Mouse (Mus musculus) Patski (cell line): Measurements from ENCODE around the gene Pdgfa. TPM values are rescaled to one million over a fixed set of nuclear protein-coding genes. Genes with fewer than 3 reads are reported as not detected.

Experiments used
- ATAC-seq: fragments of 100-300 bp; one replicate; pipeline ENCODE4 v1.8.0; 2021
- CTCF ChIA-PET: fragments of 350-600 bp; sonication (Branson Sonifier 250); formaldehyde crosslinking; loops from one replicate; lab custom pipeline; 2022; ENCODE audit warnings: inconsistent platforms; lab: Charles Lee
- POLR2A ChIA-PET: fragments of 350-600 bp; sonication (Branson Sonifier 250); formaldehyde crosslinking; loops from one replicate; lab custom pipeline; 2022; ENCODE audit warnings: antibody characterized with exemption, inconsistent platforms; lab: Charles Lee
- DNase-seq: peaks from one replicate; pipeline ENCODE4 v3.0.0-alpha.2; 2011; ENCODE audit warnings: low read depth, low spot score
- H3K27me3 ChIP-seq: fragments of 371-371 bp; one replicate; pipeline ENCODE4 v1.5.1; 2021
- CTCF ChIP-seq: fragments of 100-300 bp; IDR thresholded peaks from one replicate; pipeline ENCODE4 v1.5.1; 2021
- in situ Hi-C: fragments of 300-500 bp; cut with MboI; formaldehyde crosslinking; loops from 3 replicates; pipeline ENCODE4 v1.11.1; 2018; ENCODE audit warnings: low pct_unique_long_range_greater_than_20kb, mixed read lengths
- polyA plus RNA-seq: library from polyadenylated mRNA; unstranded; gene quantifications from one replicate; pipeline ENCODE4 v1.2.3, GENCODE M21; 2021

Gene Pdgfa
- polyA plus RNA-seq, 1 experiment from 2014 or later = 35.4 TPM

DNA sequence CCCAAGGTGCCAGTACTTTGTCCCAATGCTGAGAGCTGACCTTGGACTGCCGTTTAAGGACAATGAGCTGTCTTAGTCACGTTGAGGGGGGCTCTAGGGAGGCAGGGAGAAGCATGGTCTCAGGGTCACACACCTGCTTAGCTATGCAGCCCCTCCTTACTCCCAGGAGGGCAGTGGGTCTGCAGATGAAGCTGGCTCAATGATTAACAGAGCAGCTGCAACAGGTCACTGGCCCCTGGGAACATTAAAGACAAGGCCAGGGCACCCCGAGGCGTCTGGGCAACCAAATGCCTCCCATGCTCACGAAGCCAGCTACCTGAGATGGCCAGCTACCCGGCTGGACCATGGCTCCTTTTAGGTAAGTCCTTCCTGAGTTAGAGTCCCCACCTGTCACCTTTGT, 23.4 kb upstream of the Pdgfa start:
- no peak for TF ChIP-seq CTCF
- no peak for ATAC-seq
- no peak for DNase-seq
- H3K27me3 ChIP-seq = no peaks in the 10 kb centered on the region
- in situ Hi-C loops = loop anchor here (25.0 kb wide), 1 partner anchor 1233 kb away; the partner anchor contains the start of genes Mepce, Ppp1r35 and Zcwpw1
- CTCF ChIA-PET = interaction anchor here (0.9 to 1.5 kb wide), 2 partner anchors 13 to 121 kb away, joined by 3 to 5 read pairs; no protein-coding TSS in a partner anchor
- POLR2A ChIA-PET = no interaction called here

GRCm38 (mm10) chr5:139017371-139018124, 20.4 kb upstream of the Pdgfa start:
- ATAC-seq = no peak
- in situ Hi-C loops = loop anchor here (25.0 kb wide), 1 partner anchor 1230 kb away; the partner anchor contains the start of genes Mepce, Ppp1r35 and Zcwpw1
- CTCF ChIA-PET = no interaction called here
- H3K27me3 ChIP-seq = no peaks in the 10 kb centered on the region
- DNase-seq = no peak
- no peak for TF ChIP-seq CTCF
- POLR2A ChIA-PET = no interaction called here

DNA sequence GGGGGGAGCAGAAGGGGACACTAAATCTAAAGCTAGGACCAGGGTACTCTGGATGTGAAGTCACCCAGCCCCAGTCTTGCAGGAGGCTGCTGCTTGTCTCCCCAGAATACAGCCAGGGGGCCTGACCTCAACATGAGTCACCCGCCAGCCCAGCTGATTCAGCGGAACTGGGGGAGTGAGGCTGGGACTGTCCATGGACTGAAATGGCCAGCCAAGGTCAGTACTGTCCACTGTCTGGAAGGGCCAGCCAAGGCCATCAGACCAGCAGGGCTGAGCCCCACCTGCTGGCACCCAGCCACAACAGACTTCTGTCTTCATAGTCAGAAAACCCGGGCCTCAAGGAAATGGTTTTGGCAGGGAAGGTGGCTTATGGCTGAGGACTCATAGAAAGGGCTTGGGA, 17.9 kb upstream of the Pdgfa start:
- ATAC-seq (peak; percentile 86), DNase-seq (peak; percentile 99)
- in situ Hi-C loops = loop anchor here (25.0 kb wide), 1 partner anchor 1228 kb away; the partner anchor contains the start of genes Mepce, Ppp1r35 and Zcwpw1
- H3K27me3 ChIP-seq = no peaks in the 10 kb centered on the region
- ChIA-PET POLR2A (interaction anchor here (0.5 to 1.6 kb wide), 4 partner anchors 19 to 383 kb away, joined by 4 to 6 read pairs (median 4); no protein-coding TSS in a partner anchor), CTCF (interaction anchor here (1.1 to 2.7 kb wide), 3 partner anchors 8 to 19 kb away, joined by 3 to 9 read pairs (median 4); partner anchors contain the start of gene Pdgfa)
- TF ChIP-seq CTCF = no peak

DNA sequence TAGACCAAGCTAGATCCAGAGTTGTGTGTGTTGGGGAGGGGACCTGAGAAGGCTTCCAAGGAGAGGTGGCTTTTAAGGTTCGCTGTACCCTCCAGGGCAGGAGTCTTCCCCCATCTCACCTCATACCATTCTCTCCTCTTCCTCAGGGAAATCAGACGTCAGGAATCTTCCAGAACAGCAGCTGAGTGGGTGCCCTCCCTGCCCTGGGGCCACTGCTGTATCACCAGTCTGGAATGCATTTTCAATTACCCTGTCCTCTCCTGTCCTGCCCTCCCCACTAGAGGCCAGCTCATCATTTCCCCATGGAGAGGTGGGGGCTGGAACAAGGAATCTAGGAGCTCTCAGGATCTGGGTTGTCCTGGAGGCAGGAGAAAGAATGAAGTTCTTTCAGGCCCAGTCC, 13.5 kb upstream of the Pdgfa start:
- ChIA-PET POLR2A (interaction anchor here (1.1 to 1.2 kb wide), 2 partner anchors 16 to 140 kb away, joined by 3 read pairs; no protein-coding TSS in a partner anchor), CTCF (interaction anchor here (2.0 to 2.8 kb wide), 2 partner anchors 11 to 74 kb away, joined by 6 to 8 read pairs; no protein-coding TSS in a partner anchor)
- H3K27me3 ChIP-seq = no peaks in the 10 kb centered on the region
- in situ Hi-C loops = loop anchor here (25.0 kb wide), 1 partner anchor 1223 kb away; the partner anchor contains the start of genes Mepce, Ppp1r35 and Zcwpw1
- peak; percentile 57 for ATAC-seq
- DNase-seq = no peak
- no peak for TF ChIP-seq CTCF

DNA sequence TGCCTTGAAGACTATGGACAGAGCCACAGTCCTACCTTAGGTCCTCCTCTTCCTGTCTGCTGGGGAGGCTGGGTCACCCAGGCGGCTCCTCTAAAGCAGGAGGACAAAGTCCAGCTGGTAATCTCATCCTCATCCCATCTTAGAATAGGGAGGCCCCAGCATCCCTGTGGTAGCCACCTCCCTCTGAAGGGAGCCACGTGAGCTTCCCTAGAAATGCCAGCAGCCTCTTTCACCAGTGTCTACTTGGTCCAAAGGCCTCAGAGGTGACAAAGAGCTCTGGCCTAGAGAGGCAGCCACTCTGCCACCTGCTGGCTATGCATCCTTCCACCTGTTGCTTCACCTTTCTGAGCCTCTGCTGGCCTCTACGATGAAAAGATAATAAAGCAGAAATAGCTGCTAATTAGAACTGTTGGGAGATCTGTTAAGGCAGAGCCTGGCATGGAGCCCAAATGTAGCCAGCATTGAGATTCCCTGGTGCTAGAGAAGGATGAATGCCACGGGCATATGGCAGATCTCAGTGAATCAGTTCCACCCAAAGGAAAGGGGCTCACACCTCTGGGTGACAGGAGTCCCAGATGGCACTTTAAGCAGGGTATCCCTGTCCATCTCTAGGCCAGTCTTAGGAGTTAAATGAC, 10.1 kb upstream of the Pdgfa start:
- H3K27me3 ChIP-seq = no peaks in the 10 kb centered on the region
- DNase-seq (no peak), ATAC-seq (no peak)
- ChIA-PET CTCF (interaction anchor here (0.8 to 1.4 kb wide), 3 partner anchors 11 to 161 kb away, joined by 4 to 5 read pairs (median 4); no protein-coding TSS in a partner anchor), POLR2A (no interaction called here)
- TF ChIP-seq CTCF = no peak
- in situ Hi-C loops = loop anchor here (5.0 to 25.0 kb wide), 3 partner anchors 150 to 1220 kb away; partner anchors contain the start of genes Mepce, Ppp1r35 and Zcwpw1

DNA sequence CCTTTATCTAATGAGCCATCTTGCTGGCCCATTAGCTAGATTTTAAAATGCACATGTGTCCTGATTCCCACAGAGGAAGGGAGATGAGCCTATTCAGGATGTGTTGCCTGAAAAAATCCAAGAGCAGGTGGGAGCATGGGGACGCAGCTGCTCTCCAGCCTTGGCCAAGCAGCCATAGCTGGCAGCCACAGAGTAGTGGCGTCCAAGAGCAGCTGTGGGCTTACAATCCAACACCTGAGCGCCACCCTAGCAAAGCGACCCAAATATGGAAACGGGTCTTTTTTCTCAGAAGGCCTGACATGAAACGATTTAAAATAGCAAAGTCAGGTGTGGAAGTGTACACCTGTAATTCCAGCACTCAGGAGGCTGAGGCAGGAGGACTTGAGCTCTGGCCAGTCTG, 7.4 kb upstream of the Pdgfa start:
- no peaks in the 10 kb centered on the region for H3K27me3 ChIP-seq
- no peak for DNase-seq
- in situ Hi-C loops = loop anchor here (25.0 kb wide), 1 partner anchor 1217 kb away; the partner anchor contains the start of genes Mepce, Ppp1r35 and Zcwpw1
- CTCF ChIA-PET = interaction anchor here (1.3 to 2.4 kb wide), 3 partner anchors 8 to 72 kb away, joined by 3 to 9 read pairs (median 5); no protein-coding TSS in a partner anchor
- no peak for TF ChIP-seq CTCF
- POLR2A ChIA-PET = interaction anchor here (0.9 to 1.1 kb wide), 3 partner anchors 12 to 147 kb away, joined by 3 read pairs; no protein-coding TSS in a partner anchor
- no peak for ATAC-seq

DNA sequence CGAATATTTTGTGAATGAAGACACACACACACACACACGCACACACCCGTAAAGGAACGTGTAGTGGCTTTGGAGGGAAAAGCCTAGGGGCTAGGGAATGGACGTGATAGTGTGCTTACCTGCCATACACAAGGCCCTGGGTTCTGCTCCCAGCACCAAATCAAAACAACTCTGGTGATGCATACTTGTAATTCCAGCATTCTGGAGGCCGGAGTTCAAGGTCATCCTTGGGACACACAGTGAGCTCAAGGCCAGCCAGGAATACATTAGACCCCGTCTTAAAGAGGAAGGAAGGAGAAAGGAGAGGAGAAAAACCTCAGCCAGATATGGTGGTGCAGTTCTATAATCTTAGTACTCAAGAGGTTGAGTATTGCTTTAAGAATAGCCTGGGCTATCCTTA, 2.5 kb upstream of the Pdgfa start:
- POLR2A ChIA-PET = no interaction called here
- in situ Hi-C loops = loop anchor here (10.0 to 25.0 kb wide), 2 partner anchors 245 to 1212 kb away; partner anchors contain the start of genes Fam20c, Mepce, Ppp1r35 and Zcwpw1
- no peak for ATAC-seq

DNA sequence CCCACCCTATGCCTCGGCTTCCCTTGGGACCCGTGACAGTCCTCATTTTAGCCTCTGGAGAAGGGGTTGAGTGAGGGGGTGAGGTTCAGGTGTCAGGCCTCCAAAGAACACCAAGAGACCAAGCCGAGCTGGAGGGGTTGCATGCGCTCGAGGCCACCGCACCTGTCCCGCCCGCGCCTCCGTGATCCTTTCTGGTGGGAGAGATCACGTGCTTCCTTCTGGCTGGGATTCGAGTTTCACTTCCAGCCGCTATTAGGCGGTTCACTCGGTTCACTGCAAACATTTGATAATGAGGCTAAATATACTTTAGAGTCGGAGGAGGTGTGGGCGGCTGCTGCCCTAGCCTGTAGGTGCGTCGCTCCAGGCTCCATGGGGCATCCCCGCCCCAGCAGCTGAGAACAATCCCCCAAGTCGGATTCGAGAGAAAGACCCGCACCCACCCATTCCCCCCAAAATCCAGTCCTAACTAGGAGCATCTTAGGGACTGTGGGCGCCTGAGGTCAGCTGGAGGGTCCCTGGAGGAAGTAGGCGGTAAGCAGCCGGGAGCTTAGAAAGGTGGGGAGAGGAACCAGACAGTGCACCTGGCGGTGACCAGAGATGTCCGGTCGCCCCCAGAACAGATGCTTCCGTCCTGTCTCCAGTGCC, 888 bp upstream of the Pdgfa start:
- ATAC-seq (no peak), DNase-seq (no peak)
- in situ Hi-C loops = loop anchor here (10.0 kb wide), 1 partner anchor 243 kb away; the partner anchor contains the start of gene Fam20c
- ChIA-PET CTCF (no interaction called here), POLR2A (interaction anchor here (0.6 to 1.2 kb wide), 4 partner anchors 40 to 135 kb away, joined by 3 to 4 read pairs (median 4); no protein-coding TSS in a partner anchor)
- H3K27me3 ChIP-seq = no peaks in the 10 kb centered on the region
- no peak for TF ChIP-seq CTCF

More for the DNA sequence above, 2.5 kb upstream of the Pdgfa start:
- no peak for DNase-seq
- TF ChIP-seq CTCF = no peak
- no peaks in the 10 kb centered on the region for H3K27me3 ChIP-seq
- CTCF ChIA-PET = interaction anchor here (2.1 kb wide), 1 partner anchor 12 kb away, joined by 8 read pairs; no protein-coding TSS in a partner anchor

DNA sequence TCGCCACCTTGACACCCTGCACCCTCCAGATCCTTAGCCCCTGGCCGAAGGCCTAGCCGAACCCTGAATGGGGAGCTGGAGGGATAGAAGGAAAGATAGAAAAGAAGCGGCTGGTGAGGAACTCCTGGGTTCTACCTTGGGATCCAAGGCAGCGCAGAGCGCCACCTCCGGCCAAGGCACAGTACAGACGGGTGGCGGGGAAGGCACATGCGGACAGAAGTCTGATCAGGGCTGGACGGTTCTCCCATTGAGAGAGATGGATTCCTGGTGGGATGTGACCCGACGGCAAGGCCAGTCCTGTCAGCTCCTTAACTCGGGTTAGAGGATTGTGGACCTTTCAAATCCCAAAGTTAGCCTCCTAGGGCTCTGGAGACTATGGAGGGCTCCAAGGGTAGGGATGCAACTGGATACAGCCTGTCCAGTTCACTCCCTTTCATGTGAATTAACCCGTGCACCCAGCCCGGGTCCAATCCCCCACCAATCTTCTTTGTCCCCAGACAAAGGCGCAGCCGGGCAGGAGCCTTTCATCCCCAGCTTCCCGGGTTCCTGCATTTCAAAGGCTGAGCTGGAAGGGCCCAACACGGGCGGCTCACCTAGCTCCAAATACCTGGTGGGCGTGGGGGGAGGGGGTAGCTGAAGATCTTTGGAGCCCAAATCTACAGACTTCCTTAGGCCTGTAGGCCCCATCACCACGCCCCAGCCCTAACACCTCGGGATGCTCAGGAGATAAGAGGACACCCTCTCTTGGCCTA, 672 bp downstream of the Pdgfa start:
- no peak for DNase-seq

More for the DNA sequence above, 672 bp downstream of the Pdgfa start:
- in situ Hi-C loops = loop anchor here (10.0 kb wide), 1 partner anchor 242 kb away; the partner anchor contains the start of gene Fam20c
- no peak for ATAC-seq
- ChIA-PET POLR2A (interaction anchor here (0.7 to 2.0 kb wide), 8 partner anchors 9 to 140 kb away, joined by 3 to 7 read pairs (median 4); no protein-coding TSS in a partner anchor), CTCF (interaction anchor here (1.2 to 2.7 kb wide), 4 partner anchors 8 to 140 kb away, joined by 4 to 9 read pairs (median 7); no protein-coding TSS in a partner anchor)
- no peaks in the 10 kb centered on the region for H3K27me3 ChIP-seq
- TF ChIP-seq CTCF = no peak
